Mouse (Mus musculus) CD4-positive, CD25-positive, alpha-beta regulatory T cell, adult 9 weeks (primary cell): ENCODE data around the gene Rab10. TPM values are rescaled to one million over a fixed set of nuclear protein-coding genes. Genes with fewer than 3 reads are reported as not detected.

ENCODE experiments used
- polyA plus RNA-seq: library from polyadenylated mRNA; unstranded; fragments of 100-300 nt; shearing (Covaris generic); gene quantifications from one replicate; pipeline ENCODE4 v1.2.1, GENCODE M21; 2017

Rab10 gene
- polyA plus RNA-seq: 56.4 TPM

DNA sequence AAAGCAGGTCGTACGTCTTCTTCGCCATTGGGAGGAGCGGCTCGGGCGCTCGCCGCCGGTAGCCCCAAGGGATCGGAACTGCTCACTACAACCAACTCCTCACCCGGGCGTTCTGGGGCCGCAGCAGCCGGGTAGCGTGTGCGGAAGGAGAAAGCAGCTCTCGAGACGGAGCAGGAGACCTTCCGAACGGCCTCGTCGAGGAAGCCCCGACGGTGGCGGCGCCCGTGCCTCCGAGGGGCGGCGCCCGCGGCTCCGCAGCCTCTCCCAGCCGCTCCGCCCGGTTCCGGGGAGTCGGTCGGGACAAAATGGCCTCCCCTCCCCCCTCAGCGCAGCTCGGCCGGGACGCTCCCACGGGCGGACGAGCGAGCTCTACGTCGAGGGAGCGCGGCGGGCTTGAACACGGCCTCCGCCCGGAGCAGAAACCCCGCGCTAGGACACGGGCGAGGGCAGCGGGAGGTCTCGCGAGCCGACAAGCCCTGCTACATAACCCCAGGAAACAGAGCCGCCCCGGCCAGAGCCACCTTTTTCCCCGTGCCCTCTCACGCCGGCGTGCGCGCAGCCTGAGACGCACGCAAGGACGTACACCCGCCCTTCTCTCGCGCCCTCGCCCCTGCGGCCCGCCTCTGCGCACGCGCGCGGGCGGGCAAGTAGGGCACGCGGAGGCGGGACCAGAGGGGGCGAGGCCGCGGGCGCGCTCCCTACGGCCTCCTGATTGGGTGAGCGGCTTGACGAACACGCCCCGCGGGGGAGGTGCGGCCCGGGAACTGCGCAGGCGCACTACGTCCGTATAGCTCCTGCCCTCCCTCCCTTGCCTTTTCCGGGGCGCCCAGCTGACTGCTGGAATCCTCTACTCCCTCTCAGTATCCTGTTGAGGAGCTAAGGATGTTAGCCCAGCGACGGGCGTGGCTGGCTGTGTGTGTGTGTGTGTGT, at the start of gene Rab10:
Rab10 (minus strand) TSS at position 579 of the 930 bp plus-strand sequence.

Other genes with a start within 250 kb of the Rab10 start
- gene Kif3c, start 55.2 kb upstream of the Rab10 start, polyA plus RNA-seq: 7.0 TPM
- 91.1 TPM for gene Asxl2, start 116.9 kb upstream of the Rab10 start, polyA plus RNA-seq